Mouse (Mus musculus) macrophage (primary cell): ENCODE measurements around the gene Gm37240. TPM values are rescaled to one million over a fixed set of nuclear protein-coding genes. Genes with fewer than 3 reads are reported as not detected.

Experiments used
- H3K27ac ChIP-seq: fragments of 350-480 bp; formaldehyde crosslinking; 2 replicates; pipeline ENCODE4 v1.9.0; 2021
- H3K36me3 ChIP-seq: fragments of 350-480 bp; formaldehyde crosslinking; 2 replicates; pipeline ENCODE4 v1.9.0; 2021; ENCODE audit errors: inconsistent target
- H3K4me3 ChIP-seq: fragments of 350-480 bp; formaldehyde crosslinking; 2 replicates; pipeline ENCODE4 v1.9.0; 2021; ENCODE audit errors: inconsistent target
- H3K79me2 ChIP-seq: fragments of 350-480 bp; formaldehyde crosslinking; 2 replicates; pipeline ENCODE4 v1.9.0; 2021; ENCODE audit errors: inconsistent target
- WGBS: methylation state at CpG from one replicate; pipeline ENCODE4 v1.1.7; 2026; ENCODE audit warnings: inconsistent platforms; ENCODE audit not compliant: missing documents; 5-methylcytosine and 5-hydroxymethylcytosine counted together
- polyA plus RNA-seq: library from polyadenylated mRNA; stranded (reverse); fragments of 250-400 nt; gene quantifications from 3 replicates; pipeline ENCODE4 v1.2.4, GENCODE M21; 2018; ENCODE audit warnings: inconsistent platforms

Gm37240 gene
- polyA plus RNA-seq, 1 experiment from 2014 or later = not detected

GRCm38 (mm10) chr3:84705224-84705623, 1182.1 kb downstream of the Gm37240 start:
- H3K36me3 ChIP-seq = peaks cover 14% of the 10 kb centered on the region; the same call in 1 of the 2 replicates
- no peak overlapping the region for H3K4me3 ChIP-seq
- no peak overlapping the region for H3K27ac ChIP-seq
- H3K79me2 ChIP-seq = no peaks in the 10 kb centered on the region
- 65% methylated on average over 9 of the region's 9 CpGs for WGBS

GRCm38 (mm10) chr3:84703083-84703810, 1184.1 kb downstream of the Gm37240 start:
- Histone ChIP-seq H3K36me3 (peaks cover 25% of the 10 kb centered on the region; the same call in 1 of the 2 replicates), H3K79me2 (no peaks in the 10 kb centered on the region), H3K4me3 (no peak overlapping the region), H3K27ac (peak overlapping the region; percentile 28)
- 67% methylated on average over 11 of the region's 11 CpGs for WGBS

DNA sequence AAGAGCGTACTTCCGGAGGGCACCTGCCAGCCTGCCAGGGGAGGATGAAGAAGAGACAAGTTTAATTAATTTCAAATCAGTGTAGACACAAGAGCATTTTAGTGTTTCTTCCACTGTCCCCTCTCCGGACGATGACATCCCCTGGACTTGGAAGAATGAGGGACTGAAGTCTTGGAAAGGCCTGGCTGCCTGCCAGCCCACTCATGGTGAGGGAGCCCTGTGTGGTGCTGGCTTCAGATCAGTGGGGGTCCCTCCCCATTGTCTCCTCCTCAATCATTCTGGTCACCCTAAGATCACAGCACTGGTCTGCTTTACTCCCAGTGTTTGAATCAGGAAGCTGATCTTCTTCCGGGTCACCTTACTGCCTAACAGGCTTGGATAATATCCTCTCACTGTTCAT, 1185.4 kb downstream of the Gm37240 start:
- Histone ChIP-seq H3K36me3 (peaks cover 38% of the 10 kb centered on the region; the same call in 1 of the 2 replicates), H3K27ac (no peak overlapping the region), H3K4me3 (no peak overlapping the region), H3K79me2 (no peaks in the 10 kb centered on the region)
- 100% methylated on average over 5 of the region's 5 CpGs for WGBS

- Histone ChIP-seq H3K4me3 (no peak overlapping the region), H3K27ac (no peak overlapping the region), H3K79me2 (no peaks in the 10 kb centered on the region), H3K36me3 (peaks cover 42% of the 10 kb centered on the region; the same call in 1 of the 2 replicates)
- 97% methylated on average over 2 of the region's 2 CpGs for WGBS
Observed at GRCm38 (mm10) chr3:84701509-84701908, 1185.8 kb downstream of the Gm37240 start.

DNA sequence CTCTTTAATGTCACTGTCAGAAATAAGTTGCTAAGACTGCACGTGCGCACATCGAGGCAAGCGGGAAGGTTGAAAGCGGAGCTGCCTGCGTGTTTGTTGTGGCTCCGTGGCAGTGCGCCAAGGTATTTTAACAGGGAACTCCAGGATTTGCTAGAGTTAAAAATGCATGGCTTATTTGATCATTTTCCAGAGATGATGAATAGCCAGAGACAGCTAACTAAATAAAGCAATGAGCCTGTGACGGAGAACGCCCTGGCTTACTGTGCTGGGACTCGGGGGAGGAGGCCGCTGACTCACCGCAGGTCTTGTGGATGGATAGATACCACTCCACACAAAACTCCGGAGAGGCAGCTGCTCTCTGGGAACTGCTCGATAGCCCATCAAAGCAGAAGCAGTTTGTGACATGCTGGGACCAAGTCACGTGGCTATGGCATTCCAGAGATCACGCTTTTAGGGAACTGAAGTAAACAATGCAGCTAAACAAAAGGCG, 1190.8 kb downstream of the Gm37240 start:
- peaks cover 60% of the 10 kb centered on the region for H3K36me3 ChIP-seq
- 96% methylated on average over 17 of the region's 18 CpGs for WGBS

GRCm38 (mm10) chr3:84695867-84696361, 1191.4 kb downstream of the Gm37240 start:
- H3K36me3 ChIP-seq = peaks cover 62% of the 10 kb centered on the region

More for the DNA sequence above, 1190.8 kb downstream of the Gm37240 start:
- no peak overlapping the region for H3K4me3 ChIP-seq
- H3K79me2 ChIP-seq = no peaks in the 10 kb centered on the region
- H3K27ac ChIP-seq = no peak overlapping the region

GRCm38 (mm10) chr3:84695418-84695817, 1191.9 kb downstream of the Gm37240 start:
- peaks cover 62% of the 10 kb centered on the region for H3K36me3 ChIP-seq
- WGBS = 92% methylated on average over 9 of the region's 9 CpGs

More at GRCm38 (mm10) chr3:84695867-84696361, 1191.4 kb downstream of the Gm37240 start:
- 93% methylated on average over 9 of the region's 9 CpGs for WGBS
- H3K4me3 ChIP-seq = no peak overlapping the region
- no peak overlapping the region for H3K27ac ChIP-seq
- no peaks in the 10 kb centered on the region for H3K79me2 ChIP-seq

GRCm38 (mm10) chr3:84693886-84694285, 1193.4 kb downstream of the Gm37240 start:
- WGBS = 98% methylated on average over 9 of the region's 10 CpGs
- Histone ChIP-seq H3K36me3 (peaks cover 58% of the 10 kb centered on the region), H3K79me2 (no peaks in the 10 kb centered on the region), H3K4me3 (no peak overlapping the region), H3K27ac (no peak overlapping the region)

More at GRCm38 (mm10) chr3:84695418-84695817, 1191.9 kb downstream of the Gm37240 start:
- no peak overlapping the region for H3K4me3 ChIP-seq
- no peaks in the 10 kb centered on the region for H3K79me2 ChIP-seq
- no peak overlapping the region for H3K27ac ChIP-seq

GRCm38 (mm10) chr3:84692647-84693199, 1194.6 kb downstream of the Gm37240 start:
- Histone ChIP-seq H3K27ac (no peak overlapping the region), H3K79me2 (no peaks in the 10 kb centered on the region), H3K36me3 (peaks cover 46% of the 10 kb centered on the region), H3K4me3 (no peak overlapping the region)
- 76% methylated on average over 4 of the region's 4 CpGs for WGBS

DNA sequence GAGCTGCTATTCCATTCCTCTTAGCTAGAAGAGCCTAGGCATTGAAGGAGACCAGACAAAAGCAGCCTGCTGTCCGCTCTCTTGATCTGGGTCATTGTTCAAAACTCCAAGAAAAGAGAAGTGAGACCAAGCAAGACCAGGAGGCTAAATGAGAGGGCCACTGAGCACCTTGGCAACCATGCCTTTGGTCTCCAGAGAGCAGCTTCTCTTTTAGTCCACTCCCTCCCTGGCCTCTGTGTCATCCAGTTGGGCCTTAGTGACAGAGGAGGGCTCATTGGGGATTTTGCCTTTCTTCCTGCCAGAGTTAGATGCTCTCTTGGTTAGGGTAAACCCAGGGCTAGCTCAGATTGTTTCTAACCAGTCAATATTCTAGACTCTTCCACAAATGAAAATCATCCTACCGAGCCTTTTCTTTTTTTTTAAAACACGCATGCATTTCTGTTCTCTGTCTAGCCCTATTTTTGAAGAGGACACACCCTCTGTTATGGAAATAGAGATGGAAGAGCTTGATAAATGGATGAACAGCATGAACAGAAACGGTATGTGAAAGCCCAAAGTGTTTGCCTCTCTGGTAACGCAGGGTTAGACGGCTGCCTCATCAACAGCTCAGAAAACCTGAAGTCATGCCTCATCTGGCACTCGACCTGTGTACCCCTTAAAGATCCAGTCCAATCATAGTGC, 1197.1 kb downstream of the Gm37240 start:
- H3K27ac ChIP-seq = no peak overlapping the region
- 87% methylated on average over 7 of the region's 7 CpGs for WGBS
- H3K36me3 ChIP-seq = peaks cover 21% of the 10 kb centered on the region; the same call in 1 of the 2 replicates

GRCm38 (mm10) chr3:84689656-84690055, 1197.7 kb downstream of the Gm37240 start:
- 86% methylated on average over 2 of the region's 2 CpGs for WGBS
- Histone ChIP-seq H3K27ac (no peak overlapping the region), H3K79me2 (no peaks in the 10 kb centered on the region; the same call in 1 of the 2 replicates), H3K4me3 (no peak overlapping the region), H3K36me3 (peaks cover 17% of the 10 kb centered on the region; the same call in 1 of the 2 replicates)

More for the DNA sequence above, 1197.1 kb downstream of the Gm37240 start:
- Histone ChIP-seq H3K79me2 (no peaks in the 10 kb centered on the region), H3K4me3 (no peak overlapping the region)

DNA sequence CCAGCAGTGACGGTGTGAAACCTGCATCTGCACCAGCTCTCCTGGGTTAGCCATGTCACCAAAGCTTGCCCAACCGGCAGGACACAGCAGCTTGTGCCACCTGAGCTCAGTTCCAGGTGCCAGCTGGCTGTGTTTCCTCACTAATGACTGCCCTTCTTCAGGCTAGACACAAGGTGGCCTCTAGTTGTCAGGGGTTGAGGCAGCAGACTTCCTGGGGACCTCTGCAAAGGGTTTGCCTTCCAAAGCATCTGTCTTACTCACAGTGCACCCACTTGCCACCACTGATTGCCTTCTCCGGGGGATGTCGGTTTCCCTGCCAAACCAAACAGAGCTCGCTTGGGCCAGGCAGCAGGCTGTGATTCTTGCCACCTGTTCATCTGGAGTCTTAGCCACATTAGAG, 1199.1 kb downstream of the Gm37240 start:
- Histone ChIP-seq H3K27ac (peak overlapping the region; percentile 7; the same call in 1 of the 2 replicates), H3K79me2 (peaks cover under 1% of the 10 kb centered on the region; the same call in 1 of the 2 replicates), H3K36me3 (peaks cover 11% of the 10 kb centered on the region; the same call in 1 of the 2 replicates), H3K4me3 (no peak overlapping the region)
- WGBS = 91% methylated on average over 5 of the region's 5 CpGs

DNA sequence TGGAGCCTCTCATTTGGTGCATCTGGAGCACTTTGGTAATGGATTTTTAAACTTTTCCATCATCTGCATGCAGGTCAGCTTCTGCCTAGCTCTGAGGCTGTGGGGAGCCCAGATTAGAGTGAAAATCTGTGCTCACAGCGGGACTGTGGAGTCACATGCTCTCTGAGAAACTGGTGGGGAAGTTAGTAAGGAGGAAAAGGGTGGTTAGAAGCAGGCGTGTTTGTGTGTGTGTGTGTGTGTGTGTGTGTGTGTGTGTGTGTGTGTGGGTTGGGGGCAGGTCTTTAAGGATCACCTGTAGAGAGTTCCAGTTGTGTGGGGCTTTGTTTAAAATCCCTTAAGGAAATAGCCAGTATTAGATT, 1199.9 kb downstream of the Gm37240 start:
- WGBS = 27% methylated on average over 2 of the region's 2 CpGs
- Histone ChIP-seq H3K79me2 (peaks cover 8% of the 10 kb centered on the region; the same call in 1 of the 2 replicates), H3K27ac (peak overlapping the region; percentile 75), H3K4me3 (no peak overlapping the region), H3K36me3 (peaks cover 11% of the 10 kb centered on the region; the same call in 1 of the 2 replicates)

DNA sequence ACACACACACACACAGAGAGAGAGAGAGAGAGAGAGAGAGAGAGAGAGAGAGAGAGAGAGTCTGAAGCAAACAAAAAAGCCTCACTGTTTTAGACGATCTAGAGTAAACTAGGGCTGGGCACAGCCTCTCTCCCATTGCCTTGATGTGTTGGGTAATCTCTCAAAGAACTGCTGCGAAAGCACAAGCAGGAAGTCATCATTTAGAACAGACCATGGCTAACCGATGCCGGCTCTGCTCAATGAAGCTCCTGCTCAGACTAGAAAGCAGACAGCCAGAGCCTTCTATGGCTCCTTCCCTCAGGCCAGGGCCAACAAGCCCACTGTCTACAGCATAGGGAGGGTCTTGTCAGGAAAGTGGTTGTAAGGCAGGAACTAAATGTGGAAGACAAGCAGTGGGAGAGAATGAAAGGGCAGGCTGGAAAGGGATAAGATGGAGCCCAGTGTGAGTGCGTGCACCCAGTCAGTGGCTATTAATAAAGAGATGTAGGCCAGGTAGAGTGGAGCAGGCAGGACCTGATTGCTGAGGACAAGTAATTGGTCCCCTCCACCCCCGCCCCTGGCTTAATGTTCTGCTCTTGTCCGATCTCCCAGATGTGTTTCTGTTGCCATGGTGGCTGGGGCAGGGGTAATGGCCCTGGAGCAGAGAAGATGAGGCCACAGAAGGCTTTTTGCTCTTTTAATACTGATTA, 1200.4 kb downstream of the Gm37240 start:
- H3K27ac ChIP-seq = peak overlapping the region; percentile 75
- WGBS = 47% methylated on average over 7 of the region's 7 CpGs
- H3K4me3 ChIP-seq = no peak overlapping the region

More for the DNA sequence above, 1200.4 kb downstream of the Gm37240 start:
- Histone ChIP-seq H3K79me2 (peaks cover 13% of the 10 kb centered on the region; the same call in 1 of the 2 replicates), H3K36me3 (peaks cover 7% of the 10 kb centered on the region; the same call in 1 of the 2 replicates)
